Mouse (Mus musculus): ENCODE results near the gene Cdh4. TPM values are rescaled to one million over a fixed set of nuclear protein-coding genes. Genes with fewer than 3 reads are reported as not detected.

The Cdh4 gene
- total RNA-seq, 1 experiment: 1.9 TPM

DNA sequence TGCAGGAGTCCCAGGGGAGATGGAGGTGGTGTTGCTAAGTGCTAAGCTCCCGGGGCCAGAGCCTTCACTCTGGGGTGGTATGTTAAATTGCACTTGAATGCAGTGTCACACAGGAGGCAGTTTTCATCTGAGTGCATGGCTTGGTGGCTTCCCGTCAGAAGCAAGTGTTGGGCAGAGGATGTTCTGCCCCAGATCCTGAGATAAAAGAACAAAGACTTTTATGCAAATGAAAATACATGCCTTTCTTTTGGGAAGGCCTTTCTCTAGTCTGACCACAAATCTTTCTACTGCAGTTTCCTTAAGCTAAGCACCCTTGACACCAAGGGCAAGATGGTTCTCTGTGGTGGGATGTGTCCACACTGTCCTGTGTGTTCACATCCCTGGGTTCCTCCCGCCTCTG, 136.1 kb downstream of the Cdh4 start:
- H3K36me3 ChIP-seq (ENCODE audit: control insufficient read depth, insufficient read depth, low read length, poor library complexity, severe bottlenecking): no peaks in the 10 kb centered on the region
- no peak for DNase-seq (ENCODE audit: low read depth, low spot score)
- no peak overlapping the region for H3K27ac ChIP-seq (ENCODE audit: insufficient read depth, low read depth, low read length, poor library complexity, severe bottlenecking)
- no peak overlapping the region for H3K4me3 ChIP-seq (ENCODE audit: insufficient read depth in 1 of 2, low read depth in 1 of 2, low read length in 2 of 2, poor library complexity in 1 of 2, severe bottlenecking in 1 of 2)
- H3K9me3 ChIP-seq (ENCODE audit: control insufficient read depth, insufficient read depth, low read depth, low read length): no peaks in the 10 kb centered on the region
- peaks cover 2 to 32% of the 10 kb centered on the region in 2 experiments; a peak in 2 of 4 replicates for H3K4me1 ChIP-seq (ENCODE audit: control insufficient read depth in 2 of 2, insufficient read depth in 2 of 2, low read length in 2 of 2, poor library complexity in 1 of 2)
- TF ChIP-seq MAFK (IDR thresholded peaks at IDR 0.05; ENCODE audit: insufficient read depth, low read depth, low read length): no peak
- TF ChIP-seq CHD2 (IDR thresholded peaks at IDR 0.05; ENCODE audit: low read depth, low read length): no peak
- TF ChIP-seq ZC3H11A (IDR thresholded peaks at IDR 0.05; ENCODE audit: borderline replicate concordance, low read depth, low read length): no peak
- no peak for TF ChIP-seq ZNF384 (IDR thresholded peaks at IDR 0.05; ENCODE audit: low read depth, low read length)
- no peak for TF ChIP-seq HCFC1 (IDR thresholded peaks at IDR 0.05; ENCODE audit: borderline replicate concordance, insufficient read depth, low read length)
- no peak overlapping the region for H3K9ac ChIP-seq (ENCODE audit: insufficient read depth, low read depth, low read length, poor library complexity, severe bottlenecking)
- in situ Hi-C loops (cut with MboI; ENCODE audit: low sequenced_read_pairs in 2 of 2, unreplicated experiment in 2 of 2): no loop called here

DNA sequence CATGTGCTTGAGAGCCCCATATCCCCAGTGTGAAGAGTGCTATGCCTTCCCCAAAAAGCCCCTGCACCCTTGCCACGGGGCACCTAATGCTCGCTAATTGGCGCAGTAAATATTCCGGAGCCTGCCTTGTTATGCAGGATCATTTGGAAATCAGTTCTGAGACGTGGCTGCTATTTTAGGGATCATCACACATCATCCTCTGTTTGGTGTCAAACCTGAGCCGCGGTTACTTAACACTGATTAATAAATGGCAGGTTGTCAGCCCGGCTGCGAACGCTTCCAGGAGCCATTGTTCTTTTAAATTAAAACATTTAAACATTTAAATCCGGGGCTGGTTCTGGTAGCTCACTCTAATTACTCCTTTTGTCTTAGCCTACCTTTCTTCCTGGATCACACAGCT, 136.6 kb downstream of the Cdh4 start:
- Histone ChIP-seq H3K36me3 (ENCODE audit: control insufficient read depth, insufficient read depth, low read length, poor library complexity, severe bottlenecking) (no peaks in the 10 kb centered on the region), H3K4me3 (ENCODE audit: insufficient read depth in 1 of 2, low read depth in 1 of 2, low read length in 2 of 2, poor library complexity in 1 of 2, severe bottlenecking in 1 of 2) (no peak overlapping the region), H3K4me1 (ENCODE audit: control insufficient read depth in 2 of 2, insufficient read depth in 2 of 2, low read length in 2 of 2, poor library complexity in 1 of 2) (peaks cover 2 to 34% of the 10 kb centered on the region in 2 experiments; a peak in 2 of 4 replicates), H3K27ac (ENCODE audit: insufficient read depth, low read depth, low read length, poor library complexity, severe bottlenecking) (no peak overlapping the region; the same call in 1 of the 2 replicates), H3K9ac (ENCODE audit: insufficient read depth, low read depth, low read length, poor library complexity, severe bottlenecking) (no peak overlapping the region), H3K9me3 (ENCODE audit: control insufficient read depth, insufficient read depth, low read depth, low read length) (no peaks in the 10 kb centered on the region)
- in situ Hi-C loops (cut with MboI; ENCODE audit: low sequenced_read_pairs in 2 of 2, unreplicated experiment in 2 of 2): no loop called here
- TF ChIP-seq HCFC1 (IDR thresholded peaks at IDR 0.05; ENCODE audit: borderline replicate concordance, insufficient read depth, low read length) (no peak), ZNF384 (IDR thresholded peaks at IDR 0.05; ENCODE audit: low read depth, low read length) (no peak), MAFK (IDR thresholded peaks at IDR 0.05; ENCODE audit: insufficient read depth, low read depth, low read length) (no peak), CHD2 (IDR thresholded peaks at IDR 0.05; ENCODE audit: low read depth, low read length) (no peak), ZC3H11A (IDR thresholded peaks at IDR 0.05; ENCODE audit: borderline replicate concordance, low read depth, low read length) (no peak)
- DNase-seq (ENCODE audit: low read depth, low spot score): no peak

DNA sequence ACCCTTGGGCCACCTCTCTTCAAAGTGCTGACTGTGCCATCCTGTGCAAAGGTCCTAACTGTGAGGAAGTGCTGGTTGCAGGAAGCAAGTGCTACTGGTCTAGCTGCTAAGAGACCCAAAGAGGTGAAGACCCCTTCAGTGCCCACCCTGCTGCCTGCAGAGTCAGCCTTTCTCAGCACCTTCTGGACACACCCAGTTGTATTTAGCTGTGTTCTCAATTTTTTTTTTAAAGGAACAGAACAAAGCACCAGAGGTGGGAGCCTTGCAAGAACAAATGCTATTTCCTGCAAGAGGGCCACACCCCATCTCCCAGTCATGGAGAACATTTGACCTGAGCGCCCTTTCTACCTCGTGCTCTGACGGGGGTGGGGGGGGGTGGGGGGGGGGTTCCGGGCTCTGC, 138.2 kb downstream of the Cdh4 start:
- no peak overlapping the region for H3K9ac ChIP-seq (ENCODE audit: insufficient read depth, low read depth, low read length, poor library complexity, severe bottlenecking)
- no peak for DNase-seq (ENCODE audit: low read depth, low spot score)
- no peak overlapping the region for H3K4me3 ChIP-seq (ENCODE audit: insufficient read depth in 1 of 2, low read depth in 1 of 2, low read length in 2 of 2, poor library complexity in 1 of 2, severe bottlenecking in 1 of 2)
- TF ChIP-seq ZNF384 (IDR thresholded peaks at IDR 0.05; ENCODE audit: low read depth, low read length): peak; percentile 84
- TF ChIP-seq ZC3H11A (IDR thresholded peaks at IDR 0.05; ENCODE audit: borderline replicate concordance, low read depth, low read length): no peak
- TF ChIP-seq HCFC1 (IDR thresholded peaks at IDR 0.05; ENCODE audit: borderline replicate concordance, insufficient read depth, low read length): no peak
- TF ChIP-seq MAFK (IDR thresholded peaks at IDR 0.05; ENCODE audit: insufficient read depth, low read depth, low read length): peak; percentile 74
- H3K36me3 ChIP-seq (ENCODE audit: control insufficient read depth, insufficient read depth, low read length, poor library complexity, severe bottlenecking): no peaks in the 10 kb centered on the region
- H3K27ac ChIP-seq (ENCODE audit: insufficient read depth, low read depth, low read length, poor library complexity, severe bottlenecking): peak overlapping the region; percentile 68; the same call in 1 of the 2 replicates
- no peaks in the 10 kb centered on the region for H3K9me3 ChIP-seq (ENCODE audit: control insufficient read depth, insufficient read depth, low read depth, low read length)
- in situ Hi-C loops (cut with MboI; ENCODE audit: low sequenced_read_pairs in 2 of 2, unreplicated experiment in 2 of 2): no loop called here
- peaks cover 2 to 36% of the 10 kb centered on the region in 2 experiments; a peak in 2 of 4 replicates for H3K4me1 ChIP-seq (ENCODE audit: control insufficient read depth in 2 of 2, insufficient read depth in 2 of 2, low read length in 2 of 2, poor library complexity in 1 of 2)

DNA sequence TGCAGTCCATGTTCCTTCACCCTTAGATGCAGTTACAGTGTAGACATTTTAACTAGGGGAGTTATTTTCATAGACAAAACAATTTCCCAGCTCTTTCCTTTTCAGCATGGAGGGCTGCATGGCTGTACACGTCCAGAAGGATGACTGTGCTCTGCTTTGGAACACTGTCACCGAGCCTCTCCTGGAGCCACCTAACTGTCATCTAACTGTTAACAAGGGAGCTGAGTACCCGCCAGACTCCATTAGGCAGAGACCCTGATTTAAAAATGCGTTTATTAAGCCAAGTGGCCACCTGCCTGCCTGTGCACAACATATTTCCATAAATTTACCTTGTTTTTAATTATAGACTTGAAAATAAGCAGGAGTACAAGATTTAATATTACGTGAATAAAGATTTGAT, 138.8 kb downstream of the Cdh4 start:
- H3K4me1 ChIP-seq (ENCODE audit: control insufficient read depth in 2 of 2, insufficient read depth in 2 of 2, low read length in 2 of 2, poor library complexity in 1 of 2): peaks cover 2 to 39% of the 10 kb centered on the region in 2 experiments; a peak in 2 of 4 replicates
- H3K27ac ChIP-seq (ENCODE audit: insufficient read depth, low read depth, low read length, poor library complexity, severe bottlenecking): peak overlapping the region; percentile 68; the same call in 1 of the 2 replicates
- H3K36me3 ChIP-seq (ENCODE audit: control insufficient read depth, insufficient read depth, low read length, poor library complexity, severe bottlenecking): no peaks in the 10 kb centered on the region
- DNase-seq (ENCODE audit: low read depth, low spot score): no peak
- no peaks in the 10 kb centered on the region for H3K9me3 ChIP-seq (ENCODE audit: control insufficient read depth, insufficient read depth, low read depth, low read length)
- no peak for TF ChIP-seq MAFK (IDR thresholded peaks at IDR 0.05; ENCODE audit: insufficient read depth, low read depth, low read length)
- no peak overlapping the region for H3K4me3 ChIP-seq (ENCODE audit: insufficient read depth in 1 of 2, low read depth in 1 of 2, low read length in 2 of 2, poor library complexity in 1 of 2, severe bottlenecking in 1 of 2)
- no peak overlapping the region for H3K9ac ChIP-seq (ENCODE audit: insufficient read depth, low read depth, low read length, poor library complexity, severe bottlenecking)
- in situ Hi-C loops (cut with MboI; ENCODE audit: low sequenced_read_pairs in 2 of 2, unreplicated experiment in 2 of 2): no loop called here

DNA sequence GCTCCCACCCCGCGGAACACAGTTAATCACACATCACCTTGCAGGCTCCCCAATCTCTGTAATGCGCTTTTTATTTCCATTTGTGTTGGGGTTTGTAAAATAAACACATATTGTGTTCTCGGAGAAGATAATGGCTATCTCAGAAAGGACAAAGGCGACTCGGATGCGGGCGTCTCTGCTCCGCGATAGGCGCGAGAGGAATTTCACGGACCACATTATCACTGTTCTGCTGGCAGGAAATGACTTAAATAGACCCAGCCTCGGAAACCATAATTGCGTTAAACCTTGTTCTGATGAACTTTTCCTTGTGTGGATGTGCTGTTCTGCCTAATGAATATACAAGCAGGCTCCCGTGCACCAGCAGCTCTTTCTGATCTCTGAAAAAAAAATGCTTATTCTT, 140.7 kb downstream of the Cdh4 start:
- no peak overlapping the region for H3K9ac ChIP-seq (ENCODE audit: insufficient read depth, low read depth, low read length, poor library complexity, severe bottlenecking)
- TF ChIP-seq CHD2 (IDR thresholded peaks at IDR 0.05; ENCODE audit: low read depth, low read length) (no peak), HCFC1 (IDR thresholded peaks at IDR 0.05; ENCODE audit: borderline replicate concordance, insufficient read depth, low read length) (no peak), ZNF384 (IDR thresholded peaks at IDR 0.05; ENCODE audit: low read depth, low read length) (no peak), ZC3H11A (IDR thresholded peaks at IDR 0.05; ENCODE audit: borderline replicate concordance, low read depth, low read length) (no peak), MAFK (IDR thresholded peaks at IDR 0.05; ENCODE audit: insufficient read depth, low read depth, low read length) (no peak)
- peaks cover 2 to 43% of the 10 kb centered on the region in 2 experiments; a peak in 2 of 4 replicates for H3K4me1 ChIP-seq (ENCODE audit: control insufficient read depth in 2 of 2, insufficient read depth in 2 of 2, low read length in 2 of 2, poor library complexity in 1 of 2)
- H3K4me3 ChIP-seq (ENCODE audit: insufficient read depth in 1 of 2, low read depth in 1 of 2, low read length in 2 of 2, poor library complexity in 1 of 2, severe bottlenecking in 1 of 2): no peak overlapping the region
- H3K36me3 ChIP-seq (ENCODE audit: control insufficient read depth, insufficient read depth, low read length, poor library complexity, severe bottlenecking): no peaks in the 10 kb centered on the region
- H3K9me3 ChIP-seq (ENCODE audit: control insufficient read depth, insufficient read depth, low read depth, low read length): no peaks in the 10 kb centered on the region
- in situ Hi-C loops (cut with MboI; ENCODE audit: low sequenced_read_pairs in 2 of 2, unreplicated experiment in 2 of 2): no loop called here
- no peak overlapping the region for H3K27ac ChIP-seq (ENCODE audit: insufficient read depth, low read depth, low read length, poor library complexity, severe bottlenecking)
- no peak for DNase-seq (ENCODE audit: low read depth, low spot score)
